Mouse (Mus musculus) heart, postnatal 0 days (tissue): ENCODE measurements around the gene Cct5. TPM values are rescaled to one million over a fixed set of nuclear protein-coding genes. Genes with fewer than 3 reads are reported as not detected.

Experiments
- ATAC-seq: fragments of 200-750 bp; cut with Nextera tagmentation; 2 replicates; pipeline ENCODE4 v1.8.0; 2017; ENCODE audit warnings: low read depth, moderate number of reproducible peaks, moderate library complexity; ENCODE audit not compliant: insufficient read depth
- DNase-seq: peaks from one replicate; pipeline ENCODE4 v3.0.0-alpha.2; 2016; ENCODE audit warnings: low spot score
- H3K27ac ChIP-seq: fragments of 300-500 bp; sonication (generic); 2 replicates; pipeline ENCODE4 v1.5.1; 2014; ENCODE audit warnings: low read depth, mild to moderate bottlenecking
- H3K27me3 ChIP-seq: fragments of 300-500 bp; sonication (generic); 2 replicates; pipeline ENCODE4 v1.6.1; 2014; ENCODE audit warnings: low read length, mixed read lengths; ENCODE audit not compliant: control insufficient read depth, insufficient read depth
- H3K36me3 ChIP-seq: fragments of 300-500 bp; sonication (generic); replicated peaks from 2 replicates; pipeline ENCODE4 v1.6.1; 2014; ENCODE audit warnings: low read length, mixed read lengths; ENCODE audit not compliant: control insufficient read depth, insufficient read depth
- H3K4me1 ChIP-seq: fragments of 300-500 bp; sonication (generic); 2 replicates; pipeline ENCODE4 v1.6.1; 2014; ENCODE audit warnings: antibody characterized with exemption; ENCODE audit not compliant: control insufficient read depth, insufficient read depth
- H3K4me2 ChIP-seq: fragments of 300-500 bp; sonication (generic); 2 replicates; pipeline ENCODE4 v1.6.1; 2014; ENCODE audit warnings: low read depth, mild to moderate bottlenecking, low read length, moderate library complexity
- H3K4me3 ChIP-seq: fragments of 300-500 bp; sonication (generic); 2 replicates; pipeline ENCODE4 v1.5.1; 2014; ENCODE audit warnings: low read depth, low read length
- H3K9ac ChIP-seq: fragments of 300-500 bp; sonication (generic); replicated peaks from 2 replicates; pipeline ENCODE4 v1.6.1; 2014; ENCODE audit warnings: low read depth, low read length, mixed read lengths
- H3K9me3 ChIP-seq: fragments of 300-500 bp; sonication (generic); replicated peaks from 2 replicates; pipeline ENCODE4 v1.6.1; 2016; ENCODE audit warnings: low read length; ENCODE audit not compliant: control insufficient read depth
- CTCF ChIP-seq: IDR thresholded peaks from 2 replicates; pipeline ENCODE4 v1.5.1; 2016; ENCODE audit warnings: antibody characterized with exemption, control low read depth, low read depth
- EP300 ChIP-seq: IDR thresholded peaks from 2 replicates; pipeline ENCODE4 v1.6.1; 2016; ENCODE audit warnings: antibody characterized with exemption, low read depth
- WGBS: fragments of 180-500 bp; shearing (Covaris S2); extraction: QIAGEN DNeasy Blood & Tissue Kit; methylation state at CpG from one replicate; pipeline ENCODE4 v1.1.7; 2014; 5-methylcytosine and 5-hydroxymethylcytosine counted together
- polyA plus RNA-seq: library from polyadenylated mRNA; unstranded; fragments of >200 nt; fragmentation: Nextera tagmentation; extraction: Ambion mirVana; gene quantifications from 2 replicates; pipeline ENCODE4 v1.2.1, GENCODE M21; 2015
- total RNA-seq: library from RNA; depleted of rRNA; stranded (reverse); fragments of >200 nt; gene quantifications from 2 replicates; pipeline ENCODE4 v1.2.3, GENCODE M21; 2014; ENCODE audit warnings: low replicate concordance

Gene Cct5
- total and polyA plus RNA-seq, 2 experiments from 2014 or later, result 215 to 243 TPM

DNA sequence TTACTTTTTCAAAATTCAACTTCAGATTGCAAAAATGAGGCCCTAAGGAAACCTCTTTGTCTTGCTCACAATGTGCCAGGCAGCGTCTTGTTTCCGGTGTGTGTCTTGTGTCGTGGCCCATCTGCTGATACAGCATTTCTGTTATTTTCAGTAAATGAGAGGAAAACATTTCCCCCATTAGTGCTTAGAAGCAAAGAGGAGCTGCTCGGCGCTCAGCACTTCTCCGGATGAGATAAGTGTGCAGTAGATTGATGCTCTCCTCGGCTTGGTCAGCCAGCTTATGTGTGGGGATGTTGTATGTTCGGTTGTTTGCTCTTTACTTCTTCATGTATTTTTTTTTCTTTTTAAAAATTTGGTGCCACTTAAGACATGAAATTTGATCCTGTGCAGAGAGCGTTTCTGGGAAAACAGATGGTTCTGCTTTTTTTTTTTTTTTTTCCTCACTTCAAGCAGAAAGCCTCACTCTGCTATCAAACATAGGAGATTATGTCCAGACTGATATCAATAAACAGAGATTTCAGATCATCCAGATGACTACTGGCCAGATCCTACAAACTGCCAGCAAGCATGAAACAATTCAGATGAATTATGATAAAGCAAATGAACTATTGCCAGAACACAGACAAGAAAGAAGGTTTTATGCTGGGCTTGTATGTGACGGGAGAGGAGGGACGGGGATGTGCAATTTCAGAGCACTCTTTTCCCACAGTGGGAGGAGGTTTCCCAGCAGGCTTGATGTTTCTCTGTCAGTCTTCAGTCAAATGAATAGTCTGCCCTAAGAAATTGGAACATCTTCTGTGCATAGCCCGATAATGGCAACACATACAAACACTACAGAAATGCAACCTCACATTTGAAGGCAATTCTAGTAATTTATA is 25.9 kb upstream of the Cct5 start:
- WGBS, result 44% methylated on average over 12 of the region's 12 CpGs

DNA sequence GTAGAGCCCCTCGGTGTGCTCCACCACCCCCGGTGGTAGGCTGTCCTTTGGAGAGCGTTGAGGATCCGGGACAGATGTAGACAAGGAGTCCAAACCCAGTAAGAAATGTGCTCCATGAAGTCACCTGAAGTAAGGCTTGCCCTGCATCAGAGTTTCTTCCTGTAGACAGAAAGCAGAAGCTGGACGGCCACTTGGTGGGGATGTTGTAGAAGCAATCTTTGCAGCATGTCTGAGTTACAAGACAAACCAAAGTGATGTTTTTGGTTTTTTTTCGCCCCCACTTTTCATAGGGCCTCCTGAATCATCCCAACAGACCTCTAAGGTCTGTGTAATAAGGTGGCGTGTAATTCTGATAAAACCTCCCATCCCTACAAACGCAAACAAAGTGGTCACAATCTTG is 17.9 kb upstream of the Cct5 start:
- Histone ChIP-seq H3K4me1 (no peaks in the 10 kb centered on the region), H3K27ac (no peak overlapping the region), H3K36me3 (peaks cover 41% of the 10 kb centered on the region), H3K4me2 (no peak overlapping the region), H3K9ac (no peak overlapping the region), H3K4me3 (no peak overlapping the region), H3K9me3 (no peaks in the 10 kb centered on the region), H3K27me3 (no peaks in the 10 kb centered on the region)
- ATAC-seq (no peak), DNase-seq (no peak)
- TF ChIP-seq CTCF, result peak; percentile 5; the same call in 1 of the 2 replicates
- TF ChIP-seq EP300, result no peak
- 92% methylated on average over 8 of the region's 8 CpGs for WGBS

More for the DNA sequence above, 25.9 kb upstream of the Cct5 start:
- Histone ChIP-seq H3K9ac (no peak overlapping the region), H3K4me1 (no peaks in the 10 kb centered on the region), H3K27ac (no peak overlapping the region), H3K4me2 (no peak overlapping the region), H3K4me3 (no peak overlapping the region), H3K27me3 (no peaks in the 10 kb centered on the region), H3K9me3 (no peaks in the 10 kb centered on the region), H3K36me3 (no peaks in the 10 kb centered on the region)
- ATAC-seq, result no peak
- DNase-seq, result no peak
- TF ChIP-seq EP300 (no peak), CTCF (no peak)

DNA sequence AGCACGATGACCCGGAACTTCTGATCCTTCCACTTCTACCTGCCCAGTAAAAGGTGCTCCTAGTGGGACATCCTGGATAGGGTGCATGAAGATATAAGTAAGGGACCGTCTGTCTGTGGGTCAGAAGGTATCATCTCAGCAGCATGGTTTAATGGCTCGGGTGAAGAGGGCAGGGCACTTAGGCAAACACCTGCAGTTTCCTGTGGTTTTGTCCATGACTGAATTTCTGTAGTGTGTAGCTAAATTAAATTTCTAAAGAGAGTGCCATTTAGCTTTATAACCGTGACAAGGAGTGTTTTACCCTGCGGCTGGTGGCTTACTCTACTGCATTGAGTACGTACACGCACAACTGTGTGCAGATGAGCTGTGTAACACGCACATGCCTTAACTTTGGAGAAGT is 15.7 kb upstream of the Cct5 start:
- H3K27me3 ChIP-seq, result no peaks in the 10 kb centered on the region
- peaks cover 44% of the 10 kb centered on the region for H3K36me3 ChIP-seq
- no peak overlapping the region for H3K9ac ChIP-seq
- no peak overlapping the region for H3K4me3 ChIP-seq
- ATAC-seq (no peak), DNase-seq (no peak)
- H3K9me3 ChIP-seq, result no peaks in the 10 kb centered on the region
- H3K4me2 ChIP-seq, result no peak overlapping the region
- H3K4me1 ChIP-seq, result no peaks in the 10 kb centered on the region
- 88% methylated on average over 9 of the region's 9 CpGs for WGBS
- no peak overlapping the region for H3K27ac ChIP-seq
- no peak for TF ChIP-seq EP300
- TF ChIP-seq CTCF, result no peak

DNA sequence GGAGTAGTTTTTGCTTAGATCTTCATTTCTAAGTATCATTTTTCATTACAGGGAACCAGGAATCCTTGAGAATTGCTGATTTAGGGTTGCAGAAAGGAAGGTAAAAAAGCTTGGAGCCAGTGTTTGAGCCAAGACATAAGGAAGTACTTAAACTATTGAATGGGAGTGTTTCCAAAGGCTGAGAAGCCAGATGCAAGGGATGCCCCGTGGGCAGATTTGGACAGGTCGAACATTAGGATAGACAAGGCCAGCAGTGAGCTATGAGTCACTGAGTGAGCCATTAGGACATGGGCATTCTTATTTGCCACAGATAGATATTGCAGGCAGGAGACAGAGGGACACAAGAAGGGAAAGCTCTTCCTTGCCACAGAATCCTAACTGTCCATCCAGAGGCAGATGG is 13.1 kb upstream of the Cct5 start:
- Histone ChIP-seq H3K9ac (no peak overlapping the region), H3K27ac (no peak overlapping the region), H3K4me1 (no peaks in the 10 kb centered on the region), H3K4me2 (no peak overlapping the region), H3K27me3 (no peaks in the 10 kb centered on the region), H3K4me3 (no peak overlapping the region), H3K9me3 (no peaks in the 10 kb centered on the region), H3K36me3 (peaks cover 31% of the 10 kb centered on the region)
- DNase-seq, result no peak
- TF ChIP-seq EP300 (no peak), CTCF (no peak)
- ATAC-seq, result no peak
- 84% methylated on average over 2 of the region's 2 CpGs for WGBS

DNA sequence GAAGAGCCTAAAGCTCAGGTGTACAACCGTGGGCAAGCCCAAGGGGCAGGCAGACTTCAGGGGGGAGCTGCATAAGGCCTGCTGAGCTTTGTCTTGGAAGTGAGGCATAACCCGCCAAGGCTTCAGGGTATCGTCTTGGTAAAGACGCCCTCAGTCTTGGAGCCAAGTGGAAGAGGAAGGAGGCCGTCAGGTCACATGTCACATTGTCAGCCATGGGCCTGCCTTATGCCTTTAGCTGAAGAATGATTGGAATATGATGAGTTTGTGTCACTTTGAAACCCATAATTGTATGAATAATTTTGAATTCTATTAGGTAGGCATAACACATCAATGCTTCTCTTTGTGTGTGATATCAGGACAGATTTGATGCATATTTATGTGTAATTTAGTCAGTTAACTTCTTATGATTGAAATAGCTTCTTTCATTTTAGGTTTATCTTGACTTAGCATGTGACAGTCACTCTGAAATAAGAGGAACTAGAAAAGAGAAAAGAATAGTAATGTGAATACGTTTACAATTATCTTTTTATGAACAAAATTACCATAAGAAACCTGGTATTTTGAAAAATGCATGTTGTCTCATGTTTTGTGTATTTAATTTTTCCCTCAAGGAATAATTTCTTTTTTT is 12.3 kb upstream of the Cct5 start:
- H3K4me2 ChIP-seq, result no peak overlapping the region
- H3K4me1 ChIP-seq, result no peaks in the 10 kb centered on the region
- ATAC-seq (no peak), DNase-seq (no peak)
- H3K27me3 ChIP-seq, result no peaks in the 10 kb centered on the region
- H3K9me3 ChIP-seq, result no peaks in the 10 kb centered on the region
- H3K4me3 ChIP-seq, result no peak overlapping the region
- no peak overlapping the region for H3K27ac ChIP-seq
- peaks cover 32% of the 10 kb centered on the region for H3K36me3 ChIP-seq
- H3K9ac ChIP-seq, result no peak overlapping the region
- 84% methylated on average over 6 of the region's 6 CpGs for WGBS
- no peak for TF ChIP-seq EP300
- no peak for TF ChIP-seq CTCF
